Mouse (Mus musculus) Patski (cell line): ENCODE measurements around the gene Ogdh. TPM values are rescaled to one million over a fixed set of nuclear protein-coding genes. Genes with fewer than 3 reads are reported as not detected.

ENCODE experiments used
- ATAC-seq: fragments of 100-300 bp; one replicate; pipeline ENCODE4 v1.8.0; 2021
- CTCF ChIA-PET: fragments of 350-600 bp; sonication (Branson Sonifier 250); formaldehyde crosslinking; loops from one replicate; lab custom pipeline; 2022; ENCODE audit warnings: inconsistent platforms; lab: Charles Lee
- POLR2A ChIA-PET: fragments of 350-600 bp; sonication (Branson Sonifier 250); formaldehyde crosslinking; loops from one replicate; lab custom pipeline; 2022; ENCODE audit warnings: antibody characterized with exemption, inconsistent platforms; lab: Charles Lee
- DNase-seq: peaks from one replicate; pipeline ENCODE4 v3.0.0-alpha.2; 2011; ENCODE audit warnings: low read depth, low spot score
- H3K27me3 ChIP-seq: fragments of 371-371 bp; one replicate; pipeline ENCODE4 v1.5.1; 2021
- CTCF ChIP-seq: fragments of 100-300 bp; IDR thresholded peaks from one replicate; pipeline ENCODE4 v1.5.1; 2021
- in situ Hi-C: fragments of 300-500 bp; cut with MboI; formaldehyde crosslinking; loops from 3 replicates; pipeline ENCODE4 v1.11.1; 2018; ENCODE audit warnings: low pct_unique_long_range_greater_than_20kb, mixed read lengths
- polyA plus RNA-seq: library from polyadenylated mRNA; unstranded; gene quantifications from one replicate; pipeline ENCODE4 v1.2.3, GENCODE M21; 2021

The Ogdh gene
- polyA plus RNA-seq, 1 experiment from 2014 or later: 190 TPM

- peak; percentile 75 for DNase-seq
- POLR2A ChIA-PET: interaction anchor here (0.6 kb wide), 1 partner anchor 20 kb away, joined by 5 read pairs; no protein-coding TSS in a partner anchor
- no peaks in the 10 kb centered on the region for H3K27me3 ChIP-seq
- TF ChIP-seq CTCF: no peak
- CTCF ChIA-PET: no interaction called here
- peak; percentile 77 for ATAC-seq
- in situ Hi-C loops: no loop called here
Measured at GRCm38 (mm10) chr11:6267320-6268254, 23.8 kb upstream of the Ogdh start, which contains the start of gene Ddx56. TSS of gene Ddx56 (minus strand) at chr11:6267772.

DNA sequence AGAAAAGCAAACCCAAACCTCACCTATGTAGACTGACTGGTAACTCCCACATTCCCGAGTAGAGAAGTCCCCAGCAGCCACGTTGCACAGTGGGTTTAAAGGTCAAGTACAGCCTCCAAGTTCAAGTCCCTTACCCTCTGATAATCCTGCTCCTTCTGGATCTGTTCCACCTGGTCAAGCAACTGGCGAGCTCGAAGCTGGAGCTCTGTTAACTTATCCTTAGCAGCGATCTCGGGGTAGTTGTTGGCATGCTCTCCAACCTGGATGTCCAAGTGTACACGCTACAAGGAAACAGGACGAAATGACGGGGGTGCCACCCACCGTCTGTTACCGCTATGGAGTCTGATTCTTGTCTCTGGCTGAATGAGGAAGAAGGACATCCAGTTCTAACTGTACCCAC is 17.8 kb upstream of the Ogdh start:
- POLR2A ChIA-PET: interaction anchor here (0.6 kb wide), 1 partner anchor 69 kb away, joined by 3 read pairs; no protein-coding TSS in a partner anchor
- no peaks in the 10 kb centered on the region for H3K27me3 ChIP-seq
- ATAC-seq (no peak), DNase-seq (no peak)
- no peak for TF ChIP-seq CTCF
- CTCF ChIA-PET: interaction anchor here (0.9 to 2.4 kb wide), 3 partner anchors 12 to 32 kb away, joined by 3 to 15 read pairs (median 7); partner anchors contain the start of gene Ogdh
- in situ Hi-C loops: no loop called here

GRCm38 (mm10) chr11:6274387-6275093 is 16.9 kb upstream of the Ogdh start, which contains the start of gene Tmed4:
TSS of gene Tmed4 (minus strand) at chr11:6274870.
- DNase-seq (peak; percentile 85), ATAC-seq (peak; percentile 99)
- H3K27me3 ChIP-seq: no peaks in the 10 kb centered on the region
- ChIA-PET CTCF (interaction anchor here (0.9 to 2.3 kb wide), 8 partner anchors 8 to 22 kb away, joined by 3 to 15 read pairs (median 5); partner anchors contain the start of gene Ogdh), POLR2A (interaction anchor here (0.6 kb wide), 1 partner anchor 70 kb away, joined by 3 read pairs; no protein-coding TSS in a partner anchor)
- peak; percentile 96 for TF ChIP-seq CTCF
- in situ Hi-C loops: no loop called here

GRCm38 (mm10) chr11:6275094-6275484 is 16.3 kb upstream of the Ogdh start:
- DNase-seq (no peak), ATAC-seq (no peak)
- ChIA-PET CTCF (interaction anchor here (0.9 to 2.3 kb wide), 8 partner anchors 8 to 21 kb away, joined by 3 to 15 read pairs (median 5); partner anchors contain the start of gene Ogdh), POLR2A (no interaction called here)
- no peak for TF ChIP-seq CTCF
- no peaks in the 10 kb centered on the region for H3K27me3 ChIP-seq
- in situ Hi-C loops: no loop called here

DNA sequence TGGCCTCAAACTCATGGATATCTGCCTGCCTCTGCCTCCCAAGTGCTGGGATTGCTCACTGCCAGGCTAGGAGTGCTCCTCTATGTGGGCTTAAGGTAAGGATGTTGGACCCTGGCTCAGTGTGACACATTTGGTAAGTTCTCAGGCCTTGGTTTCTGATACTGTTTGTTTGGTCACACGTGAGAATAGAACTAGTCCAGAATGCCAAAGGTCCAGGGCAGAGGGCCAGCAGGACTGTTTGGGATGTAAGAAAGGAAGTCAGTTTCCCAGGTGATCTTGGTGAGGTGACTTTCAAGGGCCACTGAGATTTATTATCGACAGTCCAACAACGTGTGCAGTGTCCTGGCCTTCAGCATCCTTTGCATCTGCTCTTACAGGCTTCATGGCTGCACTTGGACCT is 15.0 kb upstream of the Ogdh start:
- no peaks in the 10 kb centered on the region for H3K27me3 ChIP-seq
- in situ Hi-C loops: no loop called here
- no peak for ATAC-seq
- TF ChIP-seq CTCF: no peak
- ChIA-PET CTCF (no interaction called here), POLR2A (no interaction called here)
- DNase-seq: no peak

GRCm38 (mm10) chr11:6282940-6283339 is 8.5 kb upstream of the Ogdh start:
- DNase-seq: no peak

DNA sequence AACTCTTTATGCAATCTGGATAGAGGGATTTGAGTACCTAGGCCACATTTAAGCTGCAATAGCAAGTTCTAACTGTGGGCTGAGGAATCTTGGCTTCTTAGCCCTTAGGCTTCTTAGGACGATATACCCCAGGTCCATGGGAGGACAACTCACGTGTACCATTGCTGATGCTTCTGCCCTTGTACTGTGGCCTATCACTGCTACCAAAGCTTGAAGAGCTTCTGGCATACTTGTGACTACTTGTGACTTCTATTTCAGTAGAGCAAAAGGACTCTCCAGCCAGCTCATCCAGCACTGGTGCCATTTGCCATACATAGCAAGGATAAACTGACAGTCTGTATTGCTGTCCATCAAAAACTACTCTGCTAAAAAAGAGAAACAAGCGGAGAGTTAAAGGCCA is 1.3 kb upstream of the Ogdh start:
- CTCF ChIA-PET: interaction anchor here (2.0 kb wide), 1 partner anchor 15 kb away, joined by 15 read pairs; the partner anchor contains the start of gene Tmed4
- POLR2A ChIA-PET: no interaction called here
- H3K27me3 ChIP-seq: no peaks in the 10 kb centered on the region
- in situ Hi-C loops: no loop called here
- no peak for TF ChIP-seq CTCF
- DNase-seq (no peak), ATAC-seq (no peak)

More at GRCm38 (mm10) chr11:6282940-6283339, 8.5 kb upstream of the Ogdh start:
- in situ Hi-C loops: no loop called here
- ATAC-seq: no peak
- TF ChIP-seq CTCF: no peak
- peaks cover 6% of the 10 kb centered on the region for H3K27me3 ChIP-seq
- ChIA-PET POLR2A (no interaction called here), CTCF (interaction anchor here (0.6 kb wide), 1 partner anchor 8 kb away, joined by 3 read pairs; the partner anchor contains the start of gene Tmed4)

GRCm38 (mm10) chr11:6290883-6291282 is 550 bp upstream of the Ogdh start:
- ATAC-seq (no peak), DNase-seq (no peak)
- in situ Hi-C loops: no loop called here
- POLR2A ChIA-PET: no interaction called here
- TF ChIP-seq CTCF: no peak
- CTCF ChIA-PET: interaction anchor here (2.0 kb wide), 1 partner anchor 16 kb away, joined by 15 read pairs; the partner anchor contains the start of gene Tmed4
- no peaks in the 10 kb centered on the region for H3K27me3 ChIP-seq

- no peaks in the 10 kb centered on the region for H3K27me3 ChIP-seq
- in situ Hi-C loops: no loop called here
- ATAC-seq (peak; percentile 54), DNase-seq (peak; percentile 64)
- POLR2A ChIA-PET: no interaction called here
- TF ChIP-seq CTCF: no peak
- CTCF ChIA-PET: no interaction called here
Measured at GRCm38 (mm10) chr11:6292116-6292987, 919 bp downstream of the Ogdh start.
